ENCODE assay signal across 20 mouse cellular contexts in genomic region chr7:81995975-81996374, GRCm38 (mm10). TPM values are rescaled to one million over a fixed set of nuclear protein-coding genes. Genes with fewer than 3 reads are reported as not detected.
DNase-seq lines count a peak whose midpoint lies in the region; ATAC-seq and TF ChIP-seq lines count a peak whose summit lies in the region.
"Had no signal": no experiment of that assay in that cellular context is flagged by ENCODE, and none has a peak within 500 bp of the region (broad histone marks: within the 10 kb centered on the region; RNA-seq: fewer than 3 reads in every experiment).

No protein-coding gene starts in this region.

- no peak overlapping the region for H3K4me3 ChIP-seq in forebrain, postnatal 0 days (ENCODE audit: low read depth, low read length)
- H3K4me3 ChIP-seq: hindbrain, embryonic 10.5 days; layer of hippocampus, adult 2 months; liver, embryonic 12.5 days had no signal

- ATAC-seq in forebrain, postnatal 0 days = no peak
- ATAC-seq: liver, embryonic 12.5 days; midbrain, embryonic 16.5 days had no signal

- H3K4me1 ChIP-seq in forebrain, postnatal 0 days (ENCODE audit: insufficient read depth) = 0 out of 2 replicates have a peak, but pooled peaks cover 2% of the 10 kb centered on the region

- peak; percentile 40 to 64 for DNase-seq in cerebellum, postnatal 10 days
- DNase-seq in cerebellum, adult 9-10 months = no peak
- peak; percentile 25 for DNase-seq in thymus, postnatal 4 days
- no peak for DNase-seq in thymus, postnatal 0 days (ENCODE audit: low spot score)
- DNase-seq in forelimb bud, embryonic 11.5 days (ENCODE audit: low read depth, low spot score) = peak; percentile 46
- peak; percentile 50 to 63 for DNase-seq in urinary bladder, postnatal 36 days (ENCODE audit: low spot score in 2 of 2)
- no peak for DNase-seq in gastrocnemius, adult 8-10 months (ENCODE audit: low spot score in 2 of 2)
- no peak for DNase-seq in forebrain, postnatal 0 days
- DNase-seq: cerebellum, adult 11 months; gastrocnemius, postnatal 36 days; right cerebral cortex, postnatal 14 days; thymus, adult 18-20 months had no signal

- no peaks in the 10 kb centered on the region for H3K9me3 ChIP-seq in forebrain, postnatal 0 days (ENCODE audit: low read length)
- H3K9me3 ChIP-seq: hindbrain, embryonic 10.5 days; liver, embryonic 12.5 days had no signal

- 24% methylated on average over 9 of the region's 9 CpGs for WGBS in forebrain, postnatal 0 days

- TF ChIP-seq CTCF in forebrain, postnatal 0 days (IDR thresholded peaks at IDR 0.05; ENCODE audit: low read depth) = no peak

- no peaks in the 10 kb centered on the region for H3K36me3 ChIP-seq in forebrain, postnatal 0 days (ENCODE audit: insufficient read depth)
- H3K36me3 ChIP-seq: hindbrain, embryonic 10.5 days; liver, embryonic 12.5 days had no signal

- H3K27ac ChIP-seq in forebrain, postnatal 0 days (ENCODE audit: low read depth, low read length) = no peak overlapping the region
- H3K27ac ChIP-seq: hindbrain, embryonic 10.5 days; layer of hippocampus, adult 2 months; liver, embryonic 12.5 days had no signal

- H3K27me3 ChIP-seq in forebrain, postnatal 0 days (ENCODE audit: insufficient read depth, low read length) = peaks cover 53% of the 10 kb centered on the region

- H3K9ac ChIP-seq in forebrain, postnatal 0 days = no peak overlapping the region
- H3K9ac ChIP-seq: liver, embryonic 12.5 days had no signal

- H3K4me2 ChIP-seq in forebrain, postnatal 0 days (ENCODE audit: low read depth) = no peak overlapping the region
- H3K4me2 ChIP-seq: heart, embryonic 11.5 days; liver, embryonic 12.5 days had no signal

RNA-seq across cellular contexts. Expression of gene Bnc1, which starts 3.9 kb away (rescaled TPM):
- 2.6 and 2.8 TPM in 2 replicates for polyA plus RNA-seq in thymus, postnatal 0 days (2015; fragmentation: Nextera tagmentation; extraction: Ambion mirVana)
- total RNA-seq in gastrocnemius, adult 8-10 months (2022) = not detected
- not detected in 2 replicates for total RNA-seq in forebrain, postnatal 0 days (2014; rRNA removed)
- polyA plus RNA-seq in forebrain, postnatal 0 days (2015; fragmentation: Nextera tagmentation; extraction: Ambion mirVana) = not detected in 2 replicates
- total RNA-seq: CH12.LX; gastrocnemius, postnatal 36 days; megakaryocyte, adult 5-6 weeks had no signal
- polyA plus RNA-seq: cortical plate, adult 2 months had no signal

Comparison
In these comparisons a context has a peak if more than half of its experiments do, and no peak if none do; other contexts are left out.
1. DNase-seq: peak in cerebellum, postnatal 10 days (2 of 2), thymus, postnatal 4 days (single experiment), forelimb bud, embryonic 11.5 days (single experiment) and urinary bladder, postnatal 36 days (2 of 2); none in cerebellum, adult 9-10 months (single experiment), thymus, postnatal 0 days (single experiment), gastrocnemius, adult 8-10 months (0 of 2) and forebrain, postnatal 0 days (single experiment).